Mouse (Mus musculus) megakaryocyte, embryonic 14.5 days (primary cell): ENCODE measurements around the gene Fam117b.

Source experiments
- FLI1 ChIP-seq: IDR thresholded peaks from 2 replicates; pipeline ENCODE4 v1.6.1; 2012; ENCODE audit warnings: low read length, inconsistent platforms, mixed read lengths
- GATA1 ChIP-seq: IDR thresholded peaks from 3 replicates; pipeline ENCODE4 v1.6.1; 2012; ENCODE audit warnings: mixed read lengths, low read length, inconsistent platforms, borderline replicate concordance

- TF ChIP-seq FLI1 (no peak), GATA1 (no peak)
These were observed 73.8 kb downstream of the Fam117b start for GRCm38 (mm10) chr1:59986626-59987025.
